Mouse (Mus musculus) spleen, adult 2 months (tissue): ENCODE results near the gene Car10.

Experiments
- CTCF ChIP-seq: fragments of 200-500 bp; IDR thresholded peaks from 2 replicates; pipeline ENCODE4 v1.5.1; 2011; ENCODE audit warnings: mild to moderate bottlenecking, inconsistent platforms; ENCODE audit not compliant: insufficient read depth, insufficient read length, insufficient replicate concordance; ENCODE audit errors: extremely low read depth
- POLR2A ChIP-seq: fragments of 200-500 bp; IDR thresholded peaks from 2 replicates; pipeline ENCODE4 v1.6.1; 2011; ENCODE audit warnings: low read depth, low read length, inconsistent platforms

GRCm38 (mm10) chr11:93120766-93121415 is 23.1 kb downstream of the Car10 start:
- TF ChIP-seq CTCF, result no peak
- TF ChIP-seq POLR2A, result no peak
